Mouse (Mus musculus) retina, embryonic 14.5 days (tissue): ENCODE results near the gene Slc5a1.
A peak's percentile ranks its signal among the peaks of the same experiment; 100 is the strongest.

Experiments used
- DNase-seq: peaks from one replicate; pipeline ENCODE4 v3.0.0-alpha.2; 2015; ENCODE audit warnings: low spot score

Slc5a1 gene

GRCm38 (mm10) chr5:33104025-33104481, at the start of gene Slc5a1:
TSS of gene Slc5a1 (plus strand) at chr5:33104219.
- DNase-seq, result no peak

- no peak for DNase-seq
Observed at GRCm38 (mm10) chr5:33056126-33056765, 47.8 kb upstream of the Slc5a1 start.

GRCm38 (mm10) chr5:33070071-33070470, 33.9 kb upstream of the Slc5a1 start:
- no peak for DNase-seq

- DNase-seq, result no peak
Observed at GRCm38 (mm10) chr5:33076490-33077191, 27.4 kb upstream of the Slc5a1 start.

GRCm38 (mm10) chr5:33082896-33083295, 21.1 kb upstream of the Slc5a1 start:
- DNase-seq, result no peak

DNA sequence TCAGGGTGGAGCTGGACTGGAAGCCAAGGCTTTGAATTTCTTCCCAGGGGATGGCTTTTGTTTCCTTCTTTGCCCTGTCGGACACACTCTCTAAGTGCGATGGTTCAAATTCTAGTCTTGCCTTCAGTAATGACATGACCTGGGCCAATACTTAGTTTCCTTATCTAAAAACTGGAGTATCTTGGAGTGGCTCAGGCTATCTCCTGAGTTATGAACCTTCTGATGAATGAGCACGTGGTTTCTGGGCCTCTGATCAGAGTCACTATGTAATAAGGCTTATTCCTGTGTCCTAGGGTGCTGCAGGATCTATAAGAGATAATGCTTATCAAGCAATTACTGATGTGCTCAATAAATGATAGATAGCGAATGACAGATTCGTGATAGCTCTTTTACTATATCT, 19.4 kb upstream of the Slc5a1 start:
- DNase-seq, result no peak

DNA sequence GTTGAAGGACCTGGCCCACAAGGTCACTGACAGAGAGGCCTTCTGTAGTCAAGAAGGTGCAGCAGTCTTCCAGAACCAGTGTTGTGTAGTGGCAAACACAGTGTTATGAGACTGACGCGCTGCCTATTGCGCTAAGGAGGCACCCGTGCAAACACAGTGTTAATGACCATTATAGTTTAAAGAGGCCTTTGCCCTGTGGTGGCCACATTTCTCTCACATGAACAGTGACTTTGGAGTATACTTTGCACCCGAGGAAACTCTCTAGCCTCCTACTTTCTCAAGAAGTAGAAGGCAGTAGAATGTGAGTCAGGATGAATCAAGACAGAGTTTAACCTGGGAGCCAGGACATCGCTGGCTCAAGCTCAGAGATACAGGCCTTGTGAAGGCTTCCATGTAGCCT, 12.7 kb upstream of the Slc5a1 start:
- DNase-seq, result no peak

GRCm38 (mm10) chr5:33095315-33095714, 8.7 kb upstream of the Slc5a1 start:
- no peak for DNase-seq

- DNase-seq, result peak; percentile 8
Observed at GRCm38 (mm10) chr5:33102369-33103055, 1.5 kb upstream of the Slc5a1 start.

GRCm38 (mm10) chr5:33104876-33105275, 857 bp downstream of the Slc5a1 start:
- DNase-seq, result no peak

DNA sequence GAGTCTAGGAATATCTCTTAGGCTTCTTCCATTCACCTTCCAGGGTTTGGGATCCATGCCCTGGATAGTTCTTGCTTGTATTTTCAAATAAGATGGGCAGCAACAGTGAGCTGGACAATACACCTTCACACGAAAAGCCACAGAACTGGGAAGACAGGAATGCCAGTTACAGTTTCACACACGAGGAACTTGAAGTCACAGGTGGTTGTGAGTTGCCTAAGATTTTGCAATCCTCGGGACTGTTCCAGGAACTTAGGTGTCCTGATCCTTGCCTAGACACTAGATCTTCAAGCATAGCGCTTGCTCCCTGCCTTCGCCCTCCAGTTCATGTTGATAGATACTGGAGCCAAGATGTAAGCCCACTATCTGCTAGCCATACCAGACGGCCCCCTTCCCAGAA, 1.6 kb downstream of the Slc5a1 start:
- DNase-seq, result no peak

DNA sequence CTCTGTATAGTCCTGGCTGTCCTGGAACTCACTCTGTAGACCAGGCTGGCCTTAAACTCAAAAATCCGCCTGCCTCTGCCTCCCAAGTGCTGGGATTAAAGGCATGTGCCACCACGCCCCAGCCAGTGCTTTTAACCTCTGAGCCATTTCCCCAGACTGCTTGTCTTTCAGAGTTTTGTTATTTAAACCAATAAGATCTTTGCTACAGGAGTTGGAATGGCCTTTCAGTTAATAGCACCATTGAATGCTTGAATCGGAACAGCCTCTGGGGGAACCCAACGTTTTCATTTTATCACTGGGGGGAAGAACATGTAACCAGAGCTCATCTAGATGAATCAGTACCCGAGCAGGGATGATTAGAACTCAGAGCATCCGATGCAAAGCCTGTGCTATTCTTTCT, 3.0 kb downstream of the Slc5a1 start:
- DNase-seq, result no peak

GRCm38 (mm10) chr5:33107778-33108405, 3.9 kb downstream of the Slc5a1 start:
- no peak for DNase-seq

GRCm38 (mm10) chr5:33121871-33122315, 17.9 kb downstream of the Slc5a1 start:
- no peak for DNase-seq

DNA sequence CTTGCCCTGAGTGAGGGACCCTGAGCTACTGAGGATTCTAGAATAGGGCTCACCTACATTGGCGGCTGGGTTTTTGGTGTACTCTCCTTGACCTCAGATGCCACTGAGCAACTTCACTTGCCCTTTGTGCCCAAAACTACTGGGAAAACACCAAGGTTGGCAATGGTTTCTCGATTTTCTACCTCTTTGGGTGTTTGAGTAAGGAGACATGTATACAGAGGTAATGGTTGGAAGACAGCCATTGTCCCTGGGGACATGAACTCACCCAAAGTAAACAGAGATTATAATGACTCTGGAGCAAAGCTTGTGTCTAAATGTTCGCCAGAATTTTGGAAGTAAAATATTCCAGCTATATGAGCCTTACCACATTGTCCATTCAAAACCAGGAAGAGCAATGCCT, 19.6 kb downstream of the Slc5a1 start:
- no peak for DNase-seq

DNA sequence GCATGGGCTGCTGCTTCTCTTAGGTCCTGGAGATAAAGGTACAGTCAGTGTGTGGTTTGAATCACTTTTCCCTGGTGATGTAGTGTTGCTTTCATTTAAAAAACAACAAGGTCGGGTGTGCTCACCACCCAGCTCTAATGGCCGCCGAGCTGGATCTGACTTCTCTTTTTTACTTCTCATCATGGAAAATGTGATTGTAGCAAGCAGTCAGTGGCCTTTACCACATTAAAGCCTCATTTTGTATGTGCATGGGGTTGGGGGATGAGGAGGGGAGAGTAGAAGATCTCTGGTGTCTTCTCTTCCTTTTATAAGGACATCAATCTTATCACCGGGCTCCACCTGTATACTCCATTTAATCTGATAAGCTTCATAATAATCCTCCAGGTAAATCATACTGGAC, 21.3 kb downstream of the Slc5a1 start:
- DNase-seq, result no peak

GRCm38 (mm10) chr5:33134132-33134531, 30.1 kb downstream of the Slc5a1 start:
- no peak for DNase-seq

DNA sequence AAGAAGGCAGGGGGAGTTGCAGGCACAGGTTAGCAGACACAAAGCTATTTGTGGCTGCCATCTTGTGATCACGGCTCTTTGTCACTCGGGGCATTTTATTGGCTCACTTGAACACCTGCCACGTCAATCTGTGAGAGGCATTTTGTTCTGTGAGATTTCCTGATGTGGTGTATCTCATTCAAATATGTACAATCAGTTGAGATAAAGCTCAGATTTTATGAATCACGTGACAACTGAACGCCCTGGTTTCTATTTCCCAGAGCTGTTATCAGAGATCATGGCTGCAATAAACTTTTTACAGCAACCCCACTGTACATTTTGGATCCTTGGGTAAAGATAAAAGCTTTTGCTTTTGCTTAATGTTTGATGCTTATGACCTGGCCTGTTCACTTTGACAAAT, 31.6 kb downstream of the Slc5a1 start:
- DNase-seq, result no peak

DNA sequence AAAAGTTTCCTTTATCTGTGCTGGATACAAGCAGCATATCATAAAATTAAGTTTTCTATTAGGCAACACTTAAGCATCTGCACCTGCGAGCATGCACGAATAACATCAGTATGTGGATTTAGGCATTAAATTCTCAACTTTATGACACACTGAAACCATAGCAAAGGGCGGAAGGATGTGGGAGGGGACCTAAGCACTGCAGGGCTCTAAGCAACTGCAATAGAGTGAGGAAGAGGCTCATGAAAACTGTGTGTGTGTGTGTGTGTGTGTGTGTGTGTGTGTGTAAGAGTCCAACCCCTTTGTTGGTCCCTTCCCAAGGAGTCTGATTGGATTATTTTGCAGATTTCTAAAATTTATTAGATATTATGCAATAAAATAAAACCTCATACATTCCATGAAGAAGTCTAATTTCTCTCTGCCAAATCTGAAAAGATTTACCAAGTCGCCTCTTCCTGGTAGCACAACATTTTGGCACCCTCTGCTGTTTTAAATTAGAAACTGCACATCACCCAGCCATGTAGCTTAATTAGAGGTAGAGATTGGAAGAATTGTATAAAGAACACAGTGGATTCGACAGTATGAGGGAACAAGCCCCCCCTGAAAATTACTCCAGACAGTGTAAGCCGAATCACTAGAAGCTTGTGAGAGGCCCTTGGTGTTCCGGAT, 38.9 kb downstream of the Slc5a1 start:
- DNase-seq, result peak; percentile 79

DNA sequence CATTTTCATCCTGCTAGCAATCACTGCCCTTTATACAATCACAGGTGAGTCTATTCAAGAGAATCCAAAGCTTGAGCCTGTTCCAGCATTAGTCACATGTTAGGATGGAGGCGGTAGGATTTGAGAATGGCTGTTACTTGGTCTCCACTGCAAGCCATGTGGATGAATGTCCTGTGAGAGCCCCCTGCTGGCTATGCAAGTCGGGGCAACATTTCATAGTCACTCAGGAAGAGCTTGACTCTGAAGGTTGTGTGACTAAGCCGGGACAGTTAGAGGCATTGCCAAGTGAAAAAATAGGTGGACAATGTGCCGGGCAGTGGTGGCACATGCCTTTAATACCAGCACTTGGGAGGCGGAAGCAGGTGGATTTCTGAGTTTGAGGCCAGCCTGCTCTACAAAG, 40.0 kb downstream of the Slc5a1 start:
- peak; percentile 51 for DNase-seq

DNA sequence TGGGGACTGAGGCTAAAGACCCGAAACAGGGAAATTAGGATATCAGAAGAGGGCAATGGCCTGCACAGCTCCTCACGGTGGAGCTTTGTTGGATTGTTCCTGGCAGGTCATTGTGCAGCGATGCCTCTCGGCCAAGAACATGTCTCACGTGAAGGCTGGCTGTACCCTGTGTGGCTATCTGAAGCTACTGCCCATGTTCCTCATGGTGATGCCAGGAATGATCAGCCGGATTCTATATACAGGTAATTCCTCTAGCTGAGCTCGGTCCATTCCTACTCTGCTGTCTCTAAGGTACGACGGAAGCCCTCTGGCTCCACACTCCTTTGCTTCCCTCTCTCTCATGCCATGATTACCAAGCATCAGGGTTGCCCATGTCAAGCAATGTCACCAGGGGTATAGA, 42.8 kb downstream of the Slc5a1 start:
- DNase-seq, result no peak

DNA sequence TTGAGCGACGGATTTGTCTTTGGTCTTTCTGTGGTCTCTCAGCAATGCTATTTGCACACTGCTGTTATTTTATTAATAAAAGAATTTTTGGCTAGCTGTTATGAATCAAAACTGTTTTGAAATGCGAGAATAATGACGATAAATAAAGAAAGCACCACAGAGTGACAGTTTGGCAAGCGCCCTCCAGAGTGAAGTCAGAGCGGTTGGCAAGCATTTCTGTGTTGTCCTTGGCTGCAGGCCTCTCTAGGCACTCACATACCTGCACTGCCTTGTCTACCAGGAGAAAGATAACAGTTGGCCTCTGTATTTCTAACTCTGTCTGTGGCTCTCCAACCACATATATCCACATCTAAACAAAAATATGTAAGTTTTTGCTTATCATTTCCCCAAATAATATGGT, 43.7 kb downstream of the Slc5a1 start:
- DNase-seq, result no peak
